Mouse (Mus musculus) lung, postnatal 0 days (tissue): ENCODE measurements at regions not wholly inside any gene's neighbourhood (a gene's known extent, or its start where the extent isn't known, plus 50 kb on each side); places are given as distances from the start of the nearest gene placed in this dataset.

ENCODE experiments used
- ATAC-seq: fragments of 200-750 bp; cut with Nextera tagmentation; 2 replicates; pipeline ENCODE4 v1.8.0; 2017; ENCODE audit warnings: moderate library complexity
- DNase-seq: peaks from one replicate; pipeline ENCODE4 v3.0.0-alpha.2; 2016; ENCODE audit warnings: low spot score
- H3K27ac ChIP-seq: fragments of 300-500 bp; sonication (generic); 2 replicates; pipeline ENCODE4 v1.5.1; 2014; ENCODE audit warnings: antibody characterized with exemption, mild to moderate bottlenecking, low read length, mixed read lengths
- H3K27me3 ChIP-seq: fragments of 300-500 bp; sonication (generic); replicated peaks from 2 replicates; pipeline ENCODE4 v1.6.1; 2014; ENCODE audit warnings: low read length, mixed read lengths; ENCODE audit not compliant: insufficient read depth
- H3K36me3 ChIP-seq: fragments of 300-500 bp; sonication (generic); 2 replicates; pipeline ENCODE4 v1.6.1; 2014; ENCODE audit warnings: low read length, mixed read lengths; ENCODE audit not compliant: insufficient read depth
- H3K4me1 ChIP-seq: fragments of 300-500 bp; sonication (generic); 2 replicates; pipeline ENCODE4 v1.6.1; 2014; ENCODE audit warnings: antibody characterized with exemption, low read depth, low read length, mixed read lengths; ENCODE audit not compliant: insufficient read depth
- H3K4me2 ChIP-seq: fragments of 300-500 bp; sonication (generic); replicated peaks from 2 replicates; pipeline ENCODE4 v1.6.1; 2014; ENCODE audit warnings: low read depth, mild to moderate bottlenecking, low read length, moderate library complexity, mixed read lengths
- H3K4me3 ChIP-seq: fragments of 300-500 bp; sonication (generic); 2 replicates; pipeline ENCODE4 v1.5.1; 2014; ENCODE audit warnings: low read depth, low read length
- H3K9ac ChIP-seq: fragments of 300-500 bp; sonication (generic); replicated peaks from 2 replicates; pipeline ENCODE4 v1.6.1; 2014; ENCODE audit warnings: low read depth, mild to moderate bottlenecking
- H3K9me3 ChIP-seq: fragments of 300-500 bp; sonication (generic); 2 replicates; pipeline ENCODE4 v1.6.1; 2016; ENCODE audit warnings: low read length, mixed read lengths
- CTCF ChIP-seq: IDR thresholded peaks from 2 replicates; pipeline ENCODE4 v1.5.1; 2016; ENCODE audit warnings: antibody characterized with exemption, mild to moderate bottlenecking
- EP300 ChIP-seq: IDR thresholded peaks from 2 replicates; pipeline ENCODE4 v1.6.1; 2016; ENCODE audit warnings: antibody characterized with exemption, mild to moderate bottlenecking, control low read depth
- WGBS: fragments of 180-500 bp; shearing (Covaris S2); extraction: QIAGEN DNeasy Blood & Tissue Kit; methylation state at CpG from one replicate; pipeline ENCODE4 v1.1.7; 2014; 5-methylcytosine and 5-hydroxymethylcytosine counted together

DNA sequence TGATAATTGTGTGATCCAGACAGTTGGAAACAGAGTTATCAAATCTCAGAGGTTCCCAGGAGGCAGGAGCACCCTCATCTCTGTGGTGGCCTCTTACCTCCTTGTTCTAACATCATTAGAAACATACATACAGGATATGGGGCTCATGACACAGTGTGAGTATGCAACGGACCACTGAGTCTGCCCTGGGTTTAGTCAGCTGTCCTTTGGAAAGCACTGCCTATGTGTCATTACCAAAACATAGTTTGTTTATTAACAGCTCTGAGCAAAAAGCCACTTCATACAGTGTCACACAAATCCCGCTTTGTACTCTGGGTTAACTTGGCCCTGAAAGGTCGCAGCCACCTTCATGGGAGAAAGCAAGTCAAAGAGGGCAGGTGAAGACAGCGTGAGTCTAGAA is 139.5 kb upstream of the Sox2 start:
- WGBS: 65% methylated on average over 4 of the region's 4 CpGs
- H3K4me1 ChIP-seq: no peaks in the 10 kb centered on the region
- no peak for TF ChIP-seq EP300
- H3K9ac ChIP-seq: no peak overlapping the region
- no peak overlapping the region for H3K4me3 ChIP-seq
- no peak for DNase-seq
- H3K9me3 ChIP-seq: 0 out of 2 replicates have a peak, but pooled peaks cover 4% of the 10 kb centered on the region
- no peaks in the 10 kb centered on the region for H3K36me3 ChIP-seq
- no peak overlapping the region for H3K27ac ChIP-seq
- H3K4me2 ChIP-seq: no peak overlapping the region
- no peak for ATAC-seq
- H3K27me3 ChIP-seq: no peaks in the 10 kb centered on the region

- WGBS: 44% methylated on average over 5 of the region's 5 CpGs
- Histone ChIP-seq H3K27me3 (no peaks in the 10 kb centered on the region), H3K4me1 (no peaks in the 10 kb centered on the region)
Measured at GRCm38 (mm10) chr3:34509160-34509559, 141.0 kb upstream of the Sox2 start.

DNA sequence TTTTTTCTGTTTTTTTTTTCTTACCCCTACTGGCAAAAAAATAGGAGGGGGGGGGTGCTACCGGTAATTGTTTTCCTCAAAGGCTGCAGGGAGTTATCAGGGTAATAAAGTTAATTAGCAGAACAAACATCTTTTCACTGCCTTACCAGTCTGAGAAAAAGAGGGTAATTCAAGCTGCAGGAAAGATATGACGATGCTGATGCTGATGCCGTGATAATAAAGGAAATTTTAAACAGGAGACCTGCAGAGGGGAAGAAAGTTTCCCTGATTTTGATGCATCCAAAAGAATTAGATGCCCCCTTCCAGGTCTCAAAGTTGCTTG is 145.7 kb upstream of the Sox2 start:
- TF ChIP-seq EP300 (no peak), CTCF (no peak)
- 43% methylated on average over 3 of the region's 3 CpGs for WGBS
- Histone ChIP-seq H3K27me3 (no peaks in the 10 kb centered on the region), H3K36me3 (no peaks in the 10 kb centered on the region), H3K9me3 (no peaks in the 10 kb centered on the region), H3K4me1 (no peaks in the 10 kb centered on the region), H3K4me2 (no peak overlapping the region), H3K9ac (no peak overlapping the region), H3K27ac (no peak overlapping the region), H3K4me3 (no peak overlapping the region)
- no peak for DNase-seq
- ATAC-seq: no peak

More at GRCm38 (mm10) chr3:34509160-34509559, 141.0 kb upstream of the Sox2 start:
- DNase-seq: no peak
- Histone ChIP-seq H3K36me3 (no peaks in the 10 kb centered on the region), H3K4me3 (no peak overlapping the region), H3K9me3 (no peaks in the 10 kb centered on the region), H3K9ac (no peak overlapping the region), H3K4me2 (no peak overlapping the region), H3K27ac (no peak overlapping the region)
- ATAC-seq: no peak
- TF ChIP-seq EP300 (no peak), CTCF (no peak)

GRCm38 (mm10) chr3:34503874-34504572 is 146.2 kb upstream of the Sox2 start:
- Histone ChIP-seq H3K9me3 (no peaks in the 10 kb centered on the region), H3K4me1 (no peaks in the 10 kb centered on the region), H3K27ac (no peak overlapping the region), H3K36me3 (no peaks in the 10 kb centered on the region), H3K4me2 (no peak overlapping the region), H3K4me3 (no peak overlapping the region), H3K27me3 (no peaks in the 10 kb centered on the region), H3K9ac (no peak overlapping the region)
- ATAC-seq (no peak), DNase-seq (no peak)
- 56% methylated on average over 13 of the region's 13 CpGs for WGBS
- TF ChIP-seq CTCF: no peak
- no peak for TF ChIP-seq EP300

GRCm38 (mm10) chr3:34496839-34497238 is 153.4 kb upstream of the Sox2 start:
- H3K4me3 ChIP-seq: no peak overlapping the region
- WGBS: 84% methylated on average over 8 of the region's 8 CpGs

GRCm38 (mm10) chr3:34495615-34496014 is 154.6 kb upstream of the Sox2 start:
- no peaks in the 10 kb centered on the region for H3K9me3 ChIP-seq
- H3K4me1 ChIP-seq: no peaks in the 10 kb centered on the region
- no peaks in the 10 kb centered on the region for H3K27me3 ChIP-seq
- ATAC-seq: no peak
- no peak overlapping the region for H3K9ac ChIP-seq
- 52% methylated on average over 3 of the region's 3 CpGs for WGBS
- no peak overlapping the region for H3K4me2 ChIP-seq
- DNase-seq: no peak
- TF ChIP-seq EP300: no peak
- no peak for TF ChIP-seq CTCF
- H3K4me3 ChIP-seq: no peak overlapping the region
- no peak overlapping the region for H3K27ac ChIP-seq
- H3K36me3 ChIP-seq: no peaks in the 10 kb centered on the region

More at GRCm38 (mm10) chr3:34496839-34497238, 153.4 kb upstream of the Sox2 start:
- Histone ChIP-seq H3K4me2 (no peak overlapping the region), H3K27me3 (no peaks in the 10 kb centered on the region), H3K4me1 (no peaks in the 10 kb centered on the region), H3K9ac (no peak overlapping the region), H3K9me3 (no peaks in the 10 kb centered on the region), H3K36me3 (no peaks in the 10 kb centered on the region), H3K27ac (no peak overlapping the region)
- TF ChIP-seq CTCF (no peak), EP300 (no peak)
- DNase-seq: no peak
- ATAC-seq: no peak

DNA sequence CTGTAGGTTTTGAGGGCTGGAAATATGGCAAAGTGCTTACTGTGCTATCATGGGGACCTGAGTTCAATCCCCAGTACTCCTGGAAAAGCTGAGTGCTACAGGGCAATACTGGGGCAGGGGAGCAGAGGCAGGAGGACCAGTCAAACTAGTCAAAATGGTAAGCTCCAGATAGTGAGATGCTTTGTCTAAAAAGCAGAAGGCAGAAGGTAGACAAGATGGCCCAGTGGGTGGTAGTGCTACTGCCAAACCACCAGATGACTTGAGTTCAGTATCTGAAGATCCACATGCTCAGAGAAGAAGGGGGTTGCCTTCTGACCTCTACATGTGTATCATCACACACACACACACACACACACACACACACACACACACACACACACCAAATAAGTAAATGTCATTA is 156.3 kb upstream of the Sox2 start:
- no peak overlapping the region for H3K4me2 ChIP-seq
- no peak overlapping the region for H3K27ac ChIP-seq
- no peak for DNase-seq
- no peaks in the 10 kb centered on the region for H3K36me3 ChIP-seq
- no peaks in the 10 kb centered on the region for H3K4me1 ChIP-seq
- TF ChIP-seq CTCF (no peak), EP300 (no peak)
- H3K9me3 ChIP-seq: no peaks in the 10 kb centered on the region
- H3K9ac ChIP-seq: no peak overlapping the region
- no peaks in the 10 kb centered on the region for H3K27me3 ChIP-seq
- H3K4me3 ChIP-seq: no peak overlapping the region
- no peak for ATAC-seq
